Mouse (Mus musculus) lung, adult 2 months (tissue): ENCODE measurements around the gene Pth2. TPM values are rescaled to one million over a fixed set of nuclear protein-coding genes. Genes with fewer than 3 reads are reported as not detected.

Experiments used
- DNase-seq: peaks from one replicate; pipeline ENCODE4 v3.0.0; 2022
- H3K4me1 ChIP-seq: fragments of 200-500 bp; 2 replicates; pipeline ENCODE4 v1.6.1; 2011; ENCODE audit warnings: low read length; ENCODE audit not compliant: control insufficient read depth, insufficient read depth
- H3K4me3 ChIP-seq: fragments of 200-500 bp; replicated peaks from 2 replicates; pipeline ENCODE3; 2011; ENCODE audit warnings: low read depth, mild to moderate bottlenecking, control low read depth, low read length; ENCODE audit errors: extremely low read depth
- CTCF ChIP-seq: fragments of 200-500 bp; IDR thresholded peaks from 2 replicates; pipeline ENCODE4 v1.5.1; 2011; ENCODE audit warnings: mild to moderate bottlenecking, low read length, control low read depth; ENCODE audit not compliant: insufficient read depth
- POLR2A ChIP-seq: fragments of 200-500 bp; IDR thresholded peaks from 2 replicates; pipeline ENCODE4 v1.6.1; 2011; ENCODE audit warnings: low read depth, mild to moderate bottlenecking, control low read depth, low read length, borderline replicate concordance; ENCODE audit errors: extremely low read depth
- WGBS: fragments of 180-500 bp; shearing (Covaris S2); methylation state at CpG from one replicate; pipeline ENCODE4 v1.1.7; 2018; 5-methylcytosine and 5-hydroxymethylcytosine counted together
- polyA plus RNA-seq: library from polyadenylated mRNA; depleted of rRNA; stranded (reverse); fragments of >200 nt; gene quantifications from 2 replicates; pipeline ENCODE4 v1.2.3, GENCODE M21; 2012

Gene Pth2
- polyA plus RNA-seq, 1 experiment: not detected

DNA sequence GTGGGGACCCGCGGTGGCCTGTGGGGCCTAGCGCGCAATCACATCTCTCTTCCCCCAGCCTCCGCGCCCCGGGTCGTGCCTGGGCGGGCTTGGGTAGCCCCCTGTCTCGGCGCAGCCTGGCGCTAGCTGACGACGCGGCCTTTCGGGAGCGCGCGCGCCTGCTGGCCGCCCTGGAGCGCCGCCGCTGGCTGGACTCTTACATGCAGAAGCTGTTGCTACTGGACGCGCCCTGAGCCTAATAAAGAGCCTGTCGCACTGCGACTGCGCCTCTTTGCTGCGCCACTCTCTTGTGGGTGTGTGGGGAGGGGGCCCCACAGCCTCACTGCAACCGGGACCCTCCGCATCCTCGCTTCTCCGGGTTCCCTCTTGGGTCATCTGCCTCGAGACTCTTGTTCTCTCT, 745 bp downstream of the Pth2 start:
- no peak overlapping the region for H3K4me3 ChIP-seq
- TF ChIP-seq CTCF: no peak
- WGBS: 3% methylated on average over 35 of the region's 35 CpGs
- no peaks in the 10 kb centered on the region; the same call in 1 of the 2 replicates for H3K4me1 ChIP-seq
- no peak for DNase-seq

DNA sequence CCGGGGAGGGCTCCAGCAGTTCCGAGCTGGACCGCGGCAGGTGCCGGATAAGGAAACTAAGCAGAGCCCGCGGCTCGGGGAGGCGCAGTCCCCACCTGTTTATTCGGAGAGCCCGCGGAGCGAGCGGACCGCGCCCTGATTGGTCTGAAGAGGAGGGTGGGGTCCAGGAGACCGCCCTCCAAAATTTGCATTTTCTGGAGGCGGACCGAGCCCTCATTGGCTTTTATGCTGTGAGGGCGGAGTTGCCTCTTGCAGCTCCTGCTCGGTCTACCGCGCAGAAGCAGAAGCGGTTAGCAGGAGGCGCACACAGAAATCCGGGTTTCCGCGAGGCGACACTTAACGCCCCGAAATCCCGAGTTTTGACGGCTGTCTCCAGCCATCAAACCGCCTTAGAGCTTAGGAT, 1.4 kb downstream of the Pth2 start:
- under 1% methylated on average over 34 of the region's 34 CpGs for whole genome bisulfite sequencing
- H3K4me1 ChIP-seq: no peaks in the 10 kb centered on the region; the same call in 1 of the 2 replicates
- DNase-seq: peak; percentile 86
- TF ChIP-seq CTCF (no peak), POLR2A (peak; percentile 38; the same call in 1 of the 2 replicates)
- H3K4me3 ChIP-seq: peak overlapping the region; percentile 36

DNA sequence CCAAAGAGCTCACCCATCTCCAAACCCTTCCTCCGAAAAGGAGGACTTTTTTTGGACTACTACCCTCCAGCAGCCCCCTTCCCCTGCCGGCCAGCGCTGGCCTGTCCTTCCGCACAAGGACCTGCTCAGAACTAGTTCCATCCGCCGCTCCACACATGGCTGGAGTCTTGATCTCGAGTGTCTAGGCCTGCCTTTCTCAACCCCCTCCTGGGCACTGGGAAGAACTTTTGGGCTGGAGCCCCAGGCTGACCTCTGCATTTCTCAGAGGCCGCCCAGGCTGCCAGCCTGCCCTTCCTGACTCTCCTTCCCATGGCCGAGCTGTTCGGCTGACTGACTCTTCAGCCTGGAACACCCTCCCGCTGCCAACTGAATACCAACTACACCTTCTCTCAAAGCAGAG, 1.8 kb downstream of the Pth2 start:
- Histone ChIP-seq H3K4me3 (no peak overlapping the region), H3K4me1 (no peaks in the 10 kb centered on the region; the same call in 1 of the 2 replicates)
- no peak for TF ChIP-seq CTCF
- DNase-seq: no peak
- WGBS: 6% methylated on average over 11 of the region's 11 CpGs

DNA sequence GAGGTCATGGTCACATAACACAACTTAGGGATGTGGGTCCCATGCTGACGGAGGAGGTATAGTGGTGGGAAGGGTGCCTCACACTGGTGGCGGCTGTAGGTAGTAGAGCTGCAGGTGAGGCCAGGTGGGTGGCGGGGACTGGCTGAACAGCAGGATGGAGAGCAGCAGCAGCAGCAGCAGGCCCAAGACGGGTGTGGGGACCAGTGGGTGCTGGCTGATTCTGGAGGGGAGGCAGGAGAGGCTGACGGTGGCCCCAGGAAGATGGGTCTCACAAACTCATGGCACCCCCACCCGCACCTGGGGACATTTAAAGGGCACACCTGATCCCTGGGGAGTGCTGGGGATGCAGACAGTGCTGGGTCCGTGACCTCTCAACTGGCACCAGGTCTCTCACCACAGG, 2.9 kb downstream of the Pth2 start:
- no peak for TF ChIP-seq CTCF
- DNase-seq: no peak
- H3K4me1 ChIP-seq: no peaks in the 10 kb centered on the region; the same call in 1 of the 2 replicates
- 76% methylated on average over 7 of the region's 7 CpGs for WGBS
- H3K4me3 ChIP-seq: no peak overlapping the region

DNA sequence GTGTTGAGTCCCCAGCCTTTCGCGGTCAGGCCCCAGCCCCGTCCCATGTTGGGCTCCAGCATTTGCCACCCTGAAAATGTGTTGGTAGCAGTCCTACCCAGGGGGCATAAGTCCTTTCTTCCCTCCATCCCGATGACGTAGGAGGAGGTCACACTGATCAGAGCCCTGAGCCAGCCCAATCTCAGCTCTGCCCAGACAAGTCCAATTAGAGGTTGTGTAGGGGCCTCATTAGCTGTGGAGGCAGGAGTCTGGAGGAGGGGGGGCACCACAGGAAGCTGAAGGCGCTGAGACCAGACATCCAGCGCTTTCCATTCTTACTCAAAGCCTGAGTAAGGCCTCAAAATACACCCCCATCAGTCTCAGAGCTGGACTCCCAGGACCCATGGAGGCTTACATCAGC, 5.1 kb downstream of the Pth2 start:
- Histone ChIP-seq H3K4me3 (no peak overlapping the region), H3K4me1 (no peaks in the 10 kb centered on the region; the same call in 1 of the 2 replicates)
- TF ChIP-seq POLR2A: no peak
- TF ChIP-seq CTCF: no peak
- no peak for DNase-seq
- WGBS: 74% methylated on average over 7 of the region's 7 CpGs

DNA sequence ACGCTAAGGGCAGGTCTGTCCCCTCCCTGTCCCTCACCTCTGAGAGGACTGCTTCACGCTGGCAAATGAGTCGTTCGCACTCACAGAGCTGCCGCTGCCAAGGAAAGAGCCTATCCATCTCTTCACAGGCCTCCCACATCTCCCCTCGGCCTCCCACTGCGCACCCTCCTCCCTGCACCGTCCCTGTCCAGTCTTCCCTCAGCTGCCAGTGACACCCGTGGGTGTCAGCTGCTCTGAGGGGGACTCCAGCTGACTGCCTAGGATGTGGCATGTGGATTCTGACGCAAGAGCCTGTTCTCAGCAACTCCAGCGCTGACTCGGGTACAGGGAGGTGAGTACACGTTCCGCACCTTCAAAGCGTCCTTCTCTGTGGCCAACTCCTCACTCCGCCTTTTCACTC, 8.8 kb downstream of the Pth2 start:
- TF ChIP-seq POLR2A (no peak), CTCF (no peak)
- Histone ChIP-seq H3K4me1 (no peaks in the 10 kb centered on the region), H3K4me3 (no peak overlapping the region)
- no peak for DNase-seq
- 48% methylated on average over 16 of the region's 16 CpGs for WGBS

DNA sequence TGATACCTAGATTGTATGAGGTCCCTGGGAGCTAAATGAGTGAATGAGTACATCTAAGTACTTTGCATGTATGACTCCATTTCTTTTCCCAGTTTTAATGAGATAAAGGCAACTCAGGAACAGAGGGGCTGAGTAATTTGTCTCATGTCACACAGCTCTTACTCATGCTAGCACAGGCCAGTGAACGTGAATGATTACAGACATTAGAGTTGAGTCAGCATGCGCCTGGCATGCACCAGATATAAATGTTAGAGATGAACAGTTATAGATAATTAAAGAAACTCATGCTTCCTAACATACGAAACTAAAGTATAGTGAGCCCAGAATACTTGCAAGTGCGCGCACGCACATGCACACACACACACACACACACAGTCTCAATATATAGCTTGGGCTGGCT, 9.4 kb downstream of the Pth2 start:
- no peak overlapping the region for H3K4me3 ChIP-seq
- DNase-seq: no peak
- WGBS: 87% methylated on average over 6 of the region's 6 CpGs
- no peaks in the 10 kb centered on the region for H3K4me1 ChIP-seq
- TF ChIP-seq CTCF (no peak), POLR2A (no peak)

DNA sequence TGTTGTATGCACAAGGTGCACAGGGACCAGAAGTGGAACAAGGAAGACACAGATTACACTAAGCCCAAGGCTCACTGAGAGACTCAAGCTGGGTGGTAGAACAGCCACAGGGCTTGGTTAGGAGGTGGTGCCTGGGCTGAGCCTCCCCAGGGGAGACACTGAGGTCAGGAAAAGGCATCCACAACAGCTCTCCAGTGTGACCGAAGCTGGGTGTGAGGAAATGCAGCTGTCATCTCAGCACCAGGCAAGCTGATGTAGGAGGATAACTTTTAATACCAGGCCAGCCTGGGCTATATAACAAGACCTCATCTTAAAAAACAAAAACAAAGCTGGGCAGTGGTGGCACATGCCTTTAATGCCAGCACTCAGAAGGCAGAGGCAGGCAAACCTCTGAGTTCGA, 10.4 kb downstream of the Pth2 start:
- WGBS: 43% methylated on average over 2 of the region's 2 CpGs
- TF ChIP-seq CTCF: no peak
- TF ChIP-seq POLR2A: no peak
- H3K4me1 ChIP-seq: no peaks in the 10 kb centered on the region
- H3K4me3 ChIP-seq: no peak overlapping the region
- no peak for DNase-seq

DNA sequence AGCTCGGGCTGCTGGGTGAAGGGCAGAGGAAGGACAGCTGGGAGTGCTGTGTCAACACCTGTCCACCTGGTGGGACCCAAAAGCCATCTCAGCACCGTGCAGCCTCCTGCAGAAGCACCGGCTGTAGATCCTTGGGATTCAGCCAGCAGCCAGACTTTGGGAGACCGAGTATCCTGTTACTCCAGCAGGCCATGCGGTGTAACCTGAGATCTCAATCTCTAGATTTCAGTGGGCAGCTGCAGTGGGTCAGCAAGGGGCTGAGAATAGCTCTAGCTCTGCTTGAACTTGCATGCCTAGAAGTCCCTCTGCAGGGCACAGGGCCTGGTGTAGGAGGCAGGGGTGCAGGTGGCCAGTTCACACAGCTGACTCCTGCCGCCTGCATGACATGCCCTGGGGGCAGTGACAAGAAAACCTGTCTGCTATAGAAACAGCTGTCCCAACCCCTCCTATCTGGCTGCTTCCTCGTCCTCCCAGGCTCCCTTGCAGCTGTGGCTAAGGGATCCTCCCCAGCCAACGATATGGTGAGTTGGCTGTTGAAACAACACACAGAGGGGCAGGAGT, 11.1 kb downstream of the Pth2 start:
- TF ChIP-seq POLR2A (no peak), CTCF (no peak)
- no peak overlapping the region for H3K4me3 ChIP-seq
- WGBS: 19% methylated on average over 8 of the region's 8 CpGs
- no peak for DNase-seq
- no peaks in the 10 kb centered on the region for H3K4me1 ChIP-seq

DNA sequence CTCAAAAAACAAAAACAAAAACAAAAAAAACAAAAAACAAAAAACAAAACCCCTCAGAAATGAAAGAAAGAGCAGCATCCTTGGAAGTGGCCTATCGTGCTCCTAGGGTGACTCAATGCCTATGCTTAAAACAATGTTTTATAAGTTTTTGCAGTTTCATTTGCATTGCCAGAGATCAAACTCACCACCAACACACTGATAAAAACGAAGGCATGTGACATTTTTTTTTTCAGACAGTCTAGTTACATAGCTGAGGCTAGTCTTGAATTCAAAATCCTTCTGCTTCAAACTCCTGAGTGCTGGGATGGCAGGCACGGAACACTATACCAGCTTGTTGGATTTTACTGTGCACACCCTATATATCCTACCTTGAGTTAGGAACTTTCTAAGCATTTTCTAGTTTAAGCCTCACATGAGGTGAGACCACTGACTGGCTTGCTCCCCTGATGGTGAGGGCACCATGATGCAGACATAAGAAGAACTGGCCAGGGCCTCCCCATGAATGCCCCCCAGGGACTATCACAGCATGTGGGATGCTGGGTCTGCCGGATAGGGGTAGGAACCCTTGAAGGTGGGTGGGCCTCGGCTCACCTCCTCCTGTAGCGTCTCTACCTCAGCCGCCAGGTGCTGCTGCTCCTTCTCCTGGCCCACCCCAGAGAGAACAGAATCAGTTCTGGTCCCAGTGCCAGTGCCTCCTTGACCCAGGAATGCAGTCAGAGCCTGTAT, 12.0 kb downstream of the Pth2 start:
- 83% methylated on average over 7 of the region's 7 CpGs for WGBS
- H3K4me1 ChIP-seq: no peaks in the 10 kb centered on the region
- DNase-seq: no peak
- no peak overlapping the region for H3K4me3 ChIP-seq
- TF ChIP-seq CTCF (no peak), POLR2A (no peak)

DNA sequence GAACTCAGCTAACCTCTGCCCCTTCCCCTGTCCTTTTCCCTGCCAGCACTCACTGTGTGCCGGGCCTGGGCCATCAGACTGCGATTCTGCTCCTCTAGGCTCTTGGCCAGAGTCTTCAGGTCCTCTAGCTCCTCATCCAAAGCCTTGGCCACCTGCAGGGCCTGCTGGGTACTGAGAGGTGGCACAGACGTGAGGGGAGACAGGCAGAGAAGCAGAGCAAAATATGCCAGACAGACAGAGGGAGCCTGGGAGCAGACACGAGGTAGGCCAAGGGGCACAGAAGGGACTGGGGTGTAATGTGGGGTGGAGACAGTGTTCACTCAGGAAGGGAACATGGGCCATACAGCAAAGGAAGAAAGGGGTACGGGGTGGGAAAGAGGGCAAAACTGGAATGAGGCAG, 12.6 kb downstream of the Pth2 start:
- H3K4me1 ChIP-seq: no peaks in the 10 kb centered on the region
- DNase-seq: no peak
- 57% methylated on average over 5 of the region's 5 CpGs for WGBS
- no peak for TF ChIP-seq CTCF
- no peak for TF ChIP-seq POLR2A
- H3K4me3 ChIP-seq: no peak overlapping the region
